Mouse (Mus musculus): ENCODE results near the gene Aloxe3. TPM values are rescaled to one million over a fixed set of nuclear protein-coding genes. Genes with fewer than 3 reads are reported as not detected.

Gene Aloxe3
- total and polyA plus RNA-seq, 2 experiments = 0.09 TPM; not detected in 1

DNA sequence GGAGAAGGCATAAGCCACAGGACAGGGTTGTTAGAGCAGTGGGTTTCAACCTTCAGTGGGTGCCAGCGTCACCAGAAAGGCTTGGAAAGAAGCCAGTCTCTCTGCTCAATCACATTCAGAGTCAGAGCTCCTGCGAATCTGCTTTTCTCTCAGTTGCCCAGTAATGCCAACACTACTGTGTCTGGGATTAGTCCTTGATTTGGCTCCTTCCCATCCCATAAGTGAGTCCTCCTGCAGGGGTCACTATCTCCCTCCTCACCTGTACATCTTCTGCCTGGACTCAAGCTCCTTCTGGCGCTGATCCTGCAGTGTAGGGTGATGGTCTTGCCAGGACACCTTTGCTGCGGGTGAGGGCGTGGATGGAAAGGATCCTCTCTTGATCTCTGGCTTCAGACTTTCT, 71.1 kb downstream of the Aloxe3 start:
- H3K79me2 ChIP-seq (ENCODE audit: control insufficient read depth, insufficient read depth, low read length) = no peaks in the 10 kb centered on the region
- no peak overlapping the region for H3K4me3 ChIP-seq (ENCODE audit: insufficient read depth, low read depth, low read length)
- no peak for DNase-seq (ENCODE audit: extremely low read depth, low read depth, low spot score)
- H3K27ac ChIP-seq (replicated peaks; ENCODE audit: insufficient read depth, low read depth, low read length) = no peak overlapping the region
- H3K9ac ChIP-seq (ENCODE audit: low read depth, low read length) = no peak overlapping the region
- TF ChIP-seq CTCF (IDR thresholded peaks at IDR 0.05; ENCODE audit: low read depth, low read length) (no peak), POLR2A (IDR thresholded peaks at IDR 0.05; ENCODE audit: extremely low read depth, insufficient read depth, low read length) (no peak)
- peaks cover 7% of the 10 kb centered on the region for H3K27me3 ChIP-seq (ENCODE audit: control insufficient read depth, insufficient read depth, low read length)
- no peaks in the 10 kb centered on the region for H3K36me3 ChIP-seq (ENCODE audit: control insufficient read depth, insufficient read depth, low read length)
- H3K4me1 ChIP-seq (ENCODE audit: control insufficient read depth, insufficient read depth, low read length) = no peaks in the 10 kb centered on the region
- 20% methylated on average over 5 of the region's 5 CpGs for WGBS

DNA sequence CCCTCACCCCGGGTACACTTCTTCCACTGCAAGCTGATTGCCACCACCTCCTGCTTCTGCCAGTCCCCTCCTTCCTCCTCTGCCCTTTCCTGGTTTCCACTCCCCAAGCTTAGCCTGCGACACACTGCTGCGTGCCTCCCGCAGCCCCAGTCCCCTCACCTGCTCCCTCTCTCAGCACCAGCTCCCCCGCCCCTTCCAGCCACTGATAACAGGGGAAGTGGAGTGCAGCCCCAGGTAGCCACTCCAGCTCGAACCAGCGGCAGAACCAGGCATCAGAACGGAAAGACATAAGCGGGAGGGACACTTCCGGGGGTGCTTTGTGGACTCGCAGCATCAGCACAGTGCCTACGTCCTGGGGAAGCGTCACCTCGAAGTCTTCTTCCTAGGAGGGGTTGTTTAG, 71.5 kb downstream of the Aloxe3 start:
- Histone ChIP-seq H3K27me3 (ENCODE audit: control insufficient read depth, insufficient read depth, low read length) (peaks cover 7% of the 10 kb centered on the region), H3K36me3 (ENCODE audit: control insufficient read depth, insufficient read depth, low read length) (no peaks in the 10 kb centered on the region), H3K9ac (ENCODE audit: low read depth, low read length) (no peak overlapping the region), H3K79me2 (ENCODE audit: control insufficient read depth, insufficient read depth, low read length) (no peaks in the 10 kb centered on the region), H3K4me1 (ENCODE audit: control insufficient read depth, insufficient read depth, low read length) (no peaks in the 10 kb centered on the region), H3K4me3 (ENCODE audit: insufficient read depth, low read depth, low read length) (no peak overlapping the region), H3K27ac (replicated peaks; ENCODE audit: insufficient read depth, low read depth, low read length) (no peak overlapping the region)
- DNase-seq (ENCODE audit: extremely low read depth, low read depth, low spot score) = no peak
- TF ChIP-seq POLR2A (IDR thresholded peaks at IDR 0.05; ENCODE audit: extremely low read depth, insufficient read depth, low read length) (no peak), CTCF (IDR thresholded peaks at IDR 0.05; ENCODE audit: low read depth, low read length) (no peak)
- 2% methylated on average over 14 of the region's 14 CpGs for WGBS

DNA sequence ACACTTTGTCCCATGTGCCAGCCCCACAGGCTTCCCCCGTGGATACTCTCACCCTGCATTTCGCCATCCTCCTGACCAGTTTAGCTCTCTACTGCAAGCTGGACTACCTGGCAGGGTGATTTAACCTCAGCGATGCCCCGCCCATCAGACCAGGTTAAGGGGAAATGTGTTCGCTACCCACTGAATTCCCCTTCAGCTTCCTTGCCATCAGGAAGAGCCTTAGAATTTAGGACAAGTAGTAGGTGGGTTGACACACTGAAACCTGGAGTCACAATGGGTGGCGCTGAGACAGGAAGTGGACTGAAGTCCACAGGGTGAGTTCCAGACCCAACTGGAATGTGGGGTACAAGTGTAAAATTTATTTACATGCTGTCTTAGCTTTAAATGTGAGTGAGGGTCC, 72.0 kb downstream of the Aloxe3 start, which contains the start of gene Alox8:
Alox8 (minus strand) TSS at position 101 of the 400 bp plus-strand sequence.
- H3K36me3 ChIP-seq (ENCODE audit: control insufficient read depth, insufficient read depth, low read length) = no peaks in the 10 kb centered on the region
- no peak within 1 kb of the TSS for H3K27ac ChIP-seq (replicated peaks; ENCODE audit: insufficient read depth, low read depth, low read length)
- no peaks in the 10 kb centered on the region for H3K79me2 ChIP-seq (ENCODE audit: control insufficient read depth, insufficient read depth, low read length)
- H3K4me1 ChIP-seq (ENCODE audit: control insufficient read depth, insufficient read depth, low read length) = no peaks in the 10 kb centered on the region
- 29% methylated on average over 6 of the region's 6 CpGs for WGBS
- H3K9ac ChIP-seq (ENCODE audit: low read depth, low read length) = no peak within 1 kb of the TSS
- H3K27me3 ChIP-seq (ENCODE audit: control insufficient read depth, insufficient read depth, low read length) = peaks cover 7% of the 10 kb centered on the region
- TF ChIP-seq POLR2A (IDR thresholded peaks at IDR 0.05; ENCODE audit: extremely low read depth, insufficient read depth, low read length) = no peak
- no peak for TF ChIP-seq CTCF (IDR thresholded peaks at IDR 0.05; ENCODE audit: low read depth, low read length)
- DNase-seq (ENCODE audit: extremely low read depth, low read depth, low spot score) = no peak
- no peak within 1 kb of the TSS for H3K4me3 ChIP-seq (ENCODE audit: insufficient read depth, low read depth, low read length)

Other genes starting within 250 kb of the Aloxe3 start
- under 0.01 and 0.07 TPM in 2 replicates for gene Rnf222, start 237.3 kb upstream of the Aloxe3 start, total RNA-seq (2014; rRNA removed)
- 0.11 TPM in 1 of 2 replicates, not detected in the other for gene Rnf222, start 237.3 kb upstream of the Aloxe3 start, polyA plus RNA-seq (2012; rRNA removed)
- 1,005 and 1,133 TPM in 2 replicates for gene Rpl26, start 224.3 kb upstream of the Aloxe3 start, total RNA-seq (2014; rRNA removed)
- gene Rpl26, start 224.3 kb upstream of the Aloxe3 start, polyA plus RNA-seq (2012; rRNA removed) = 292 and 293 TPM in 2 replicates
- not detected in 2 replicates for gene Odf4, start 198.8 kb upstream of the Aloxe3 start, total RNA-seq (2014; rRNA removed)
- gene Odf4, start 198.8 kb upstream of the Aloxe3 start, polyA plus RNA-seq (2012; rRNA removed) = not detected in 2 replicates
- 2.4 and 3.2 TPM in 2 replicates for gene Arhgef15, start 168.4 kb upstream of the Aloxe3 start, total RNA-seq (2014; rRNA removed)
- 11.7 and 14.8 TPM in 2 replicates for gene Arhgef15, start 168.4 kb upstream of the Aloxe3 start, polyA plus RNA-seq (2012; rRNA removed)
- gene Slc25a35, start 157.8 kb upstream of the Aloxe3 start, total RNA-seq (2014; rRNA removed) = 0.28 and 0.81 TPM in 2 replicates
- gene Slc25a35, start 157.8 kb upstream of the Aloxe3 start, polyA plus RNA-seq (2012; rRNA removed) = 2.4 and 2.5 TPM in 2 replicates
- gene Rangrf, start 150.7 kb upstream of the Aloxe3 start, total RNA-seq (2014; rRNA removed) = 3.1 and 6.8 TPM in 2 replicates
- 5.5 and 6.1 TPM in 2 replicates for gene Rangrf, start 150.7 kb upstream of the Aloxe3 start, polyA plus RNA-seq (2012; rRNA removed)
- gene Pfas, start 117.4 kb upstream of the Aloxe3 start, total RNA-seq (2014; rRNA removed) = 7.0 and 9.4 TPM in 2 replicates
- 4.9 and 5.0 TPM in 2 replicates for gene Pfas, start 117.4 kb upstream of the Aloxe3 start, polyA plus RNA-seq (2012; rRNA removed)
- 2.6 and 5.0 TPM in 2 replicates for gene Ctc1, start 110.0 kb upstream of the Aloxe3 start, total RNA-seq (2014; rRNA removed)
- gene Ctc1, start 110.0 kb upstream of the Aloxe3 start, polyA plus RNA-seq (2012; rRNA removed) = 8.1 and 12.5 TPM in 2 replicates
- gene Aurkb, start 80.2 kb upstream of the Aloxe3 start, total RNA-seq (2014; rRNA removed) = 0.37 and 1.2 TPM in 2 replicates
- gene Aurkb, start 80.2 kb upstream of the Aloxe3 start, polyA plus RNA-seq (2012; rRNA removed) = 0.34 and 0.66 TPM in 2 replicates
- 6.1 and 6.5 TPM in 2 replicates for gene Borcs6, start 66.2 kb upstream of the Aloxe3 start, total RNA-seq (2014; rRNA removed)
- gene Borcs6, start 66.2 kb upstream of the Aloxe3 start, polyA plus RNA-seq (2012; rRNA removed) = 10.5 and 11.2 TPM in 2 replicates
- 1.8 and 2.2 TPM in 2 replicates for gene Tmem107, start 55.1 kb upstream of the Aloxe3 start, total RNA-seq (2014; rRNA removed)
- gene Tmem107, start 55.1 kb upstream of the Aloxe3 start, polyA plus RNA-seq (2012; rRNA removed) = 3.3 and 4.7 TPM in 2 replicates
- gene Vamp2, start 37.4 kb upstream of the Aloxe3 start, total RNA-seq (2014; rRNA removed) = 5.2 and 6.4 TPM in 2 replicates
- 21.7 and 36.9 TPM in 2 replicates for gene Vamp2, start 37.4 kb upstream of the Aloxe3 start, polyA plus RNA-seq (2012; rRNA removed)
- 8.0 and 9.0 TPM in 2 replicates for gene Per1, start 30.7 kb upstream of the Aloxe3 start, total RNA-seq (2014; rRNA removed)
- gene Per1, start 30.7 kb upstream of the Aloxe3 start, polyA plus RNA-seq (2012; rRNA removed) = 4.6 and 6.9 TPM in 2 replicates
- gene Hes7, start 5.5 kb upstream of the Aloxe3 start, total RNA-seq (2014; rRNA removed) = not detected in 2 replicates
- gene Hes7, start 5.5 kb upstream of the Aloxe3 start, polyA plus RNA-seq (2012; rRNA removed) = 0.05 TPM in 1 of 2 replicates, not detected in the other
- 0.13 TPM in 1 of 2 replicates, not detected in the other for gene 9130213A22Rik, start 3.3 kb upstream of the Aloxe3 start, total RNA-seq (2014; rRNA removed)
- 0.05 and 0.10 TPM in 2 replicates for gene 9130213A22Rik, start 3.3 kb upstream of the Aloxe3 start, polyA plus RNA-seq (2012; rRNA removed)
- gene Alox12b, start 31.1 kb downstream of the Aloxe3 start, total RNA-seq (2014; rRNA removed) = not detected in 2 replicates
- not detected in 2 replicates for gene Alox12b, start 31.1 kb downstream of the Aloxe3 start, polyA plus RNA-seq (2012; rRNA removed)
- gene Alox8, start 71.9 kb downstream of the Aloxe3 start, total RNA-seq (2014; rRNA removed) = not detected in 2 replicates
- gene Alox8, start 71.9 kb downstream of the Aloxe3 start, polyA plus RNA-seq (2012; rRNA removed) = not detected in 2 replicates
- gene Gucy2e, start 111.1 kb downstream of the Aloxe3 start, total RNA-seq (2014; rRNA removed) = not detected in 2 replicates
- gene Gucy2e, start 111.1 kb downstream of the Aloxe3 start, polyA plus RNA-seq (2012; rRNA removed) = not detected in 2 replicates
- gene Cntrob, start 197.9 kb downstream of the Aloxe3 start, total RNA-seq (2014; rRNA removed) = 2.5 and 3.0 TPM in 2 replicates
- 3.0 and 3.9 TPM in 2 replicates for gene Cntrob, start 197.9 kb downstream of the Aloxe3 start, polyA plus RNA-seq (2012; rRNA removed)
- gene Trappc1, start 198.1 kb downstream of the Aloxe3 start, total RNA-seq (2014; rRNA removed) = 37.5 and 40.9 TPM in 2 replicates
- gene Trappc1, start 198.1 kb downstream of the Aloxe3 start, polyA plus RNA-seq (2012; rRNA removed) = 35.1 and 38.3 TPM in 2 replicates
- 0.13 and 0.28 TPM in 2 replicates for gene Kcnab3, start 200.4 kb downstream of the Aloxe3 start, total RNA-seq (2014; rRNA removed)
- 0.50 and 0.84 TPM in 2 replicates for gene Kcnab3, start 200.4 kb downstream of the Aloxe3 start, polyA plus RNA-seq (2012; rRNA removed)
- 0.55 and 0.67 TPM in 2 replicates for gene Rnf227, start 214.6 kb downstream of the Aloxe3 start, total RNA-seq (2014; rRNA removed)
- gene Rnf227, start 214.6 kb downstream of the Aloxe3 start, polyA plus RNA-seq (2012; rRNA removed) = 0.35 and 0.41 TPM in 2 replicates
- 45.2 and 57.5 TPM in 2 replicates for gene Chd3, start 243.5 kb downstream of the Aloxe3 start, total RNA-seq (2014; rRNA removed)
- 55.2 and 80.2 TPM in 2 replicates for gene Chd3, start 243.5 kb downstream of the Aloxe3 start, polyA plus RNA-seq (2012; rRNA removed)

Measured in liver, adult 2 months (tissue).